Mouse (Mus musculus) liver, embryonic 13.5 days (tissue): ENCODE results near the gene Phf12. TPM values are rescaled to one million over a fixed set of nuclear protein-coding genes. Genes with fewer than 3 reads are reported as not detected.

Source experiments
- ATAC-seq: fragments of 200-750 bp; cut with Nextera tagmentation; 2 replicates; pipeline ENCODE4 v1.8.0; 2017; ENCODE audit warnings: low read depth, mild to moderate bottlenecking, moderate number of reproducible peaks, moderate library complexity
- DNase-seq: peaks from one replicate; pipeline ENCODE4 v3.0.0; 2022
- H3K27ac ChIP-seq: fragments of 300-500 bp; sonication (generic); 2 replicates; pipeline ENCODE4 v1.5.1; 2015; ENCODE audit warnings: moderate library complexity, mild to moderate bottlenecking, inconsistent platforms
- H3K27me3 ChIP-seq: fragments of 300-500 bp; sonication (generic); 2 replicates; pipeline ENCODE4 v1.6.1; 2015; ENCODE audit warnings: mild to moderate bottlenecking, inconsistent platforms
- H3K36me3 ChIP-seq: fragments of 300-500 bp; sonication (generic); 2 replicates; pipeline ENCODE4 v1.6.1; 2015; ENCODE audit warnings: mild to moderate bottlenecking, inconsistent platforms
- H3K4me1 ChIP-seq: fragments of 300-500 bp; sonication (generic); replicated peaks from 2 replicates; pipeline ENCODE4 v1.6.1; 2015; ENCODE audit warnings: inconsistent platforms
- H3K4me2 ChIP-seq: fragments of 300-500 bp; sonication (generic); 2 replicates; pipeline ENCODE4 v1.6.1; 2015; ENCODE audit warnings: inconsistent platforms, mild to moderate bottlenecking, moderate library complexity
- H3K4me3 ChIP-seq: fragments of 300-500 bp; sonication (generic); replicated peaks from 2 replicates; pipeline ENCODE4 v1.5.1; 2015; ENCODE audit warnings: mild to moderate bottlenecking, inconsistent platforms
- H3K9ac ChIP-seq: fragments of 300-500 bp; sonication (generic); 2 replicates; pipeline ENCODE4 v1.6.1; 2015; ENCODE audit warnings: mild to moderate bottlenecking, inconsistent platforms
- H3K9me3 ChIP-seq: fragments of 300-500 bp; sonication (generic); replicated peaks from 2 replicates; pipeline ENCODE4 v1.6.1; 2016; ENCODE audit warnings: inconsistent platforms
- WGBS: fragments of 180-500 bp; shearing (Covaris S2); methylation state at CpG from one replicate; pipeline ENCODE4 v1.1.7; 2015; ENCODE audit not compliant: insufficient replicate concordance; 5-methylcytosine and 5-hydroxymethylcytosine counted together
- polyA plus RNA-seq: library from polyadenylated mRNA; unstranded; fragments of >200 nt; fragmentation: Nextera tagmentation; extraction: Ambion mirVana; gene quantifications from 2 replicates; pipeline ENCODE4 v1.2.1, GENCODE M21; 2015

Gene Phf12
- polyA plus RNA-seq, 1 experiment from 2014 or later: 7.6 TPM

DNA sequence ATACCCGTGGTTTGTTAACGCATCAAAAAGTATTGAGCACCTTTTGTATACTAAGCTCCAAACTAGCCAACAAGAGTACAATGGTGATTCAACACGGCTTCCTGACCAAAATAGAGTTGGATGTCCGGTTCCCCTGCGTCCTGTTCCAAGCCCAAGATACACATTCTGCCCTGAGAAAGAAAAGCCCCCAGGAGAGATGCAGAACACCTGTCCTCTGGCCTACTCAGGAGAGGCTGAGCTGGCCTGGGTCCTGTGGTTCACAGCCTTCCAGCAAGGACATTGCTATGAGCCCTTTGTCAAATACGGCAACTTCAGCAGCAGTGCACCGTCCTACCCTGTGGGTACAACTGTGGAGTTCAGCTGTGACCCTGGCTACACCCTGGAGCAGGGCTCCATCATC, 9.0 kb upstream of the Phf12 start:
- no peak overlapping the region for H3K27ac ChIP-seq
- H3K27me3 ChIP-seq: peaks cover 81% of the 10 kb centered on the region
- no peak overlapping the region for H3K4me3 ChIP-seq
- ATAC-seq: no peak
- no peak overlapping the region for H3K4me2 ChIP-seq
- H3K9ac ChIP-seq: no peak overlapping the region
- no peak for DNase-seq
- no peaks in the 10 kb centered on the region for H3K4me1 ChIP-seq
- no peaks in the 10 kb centered on the region for H3K36me3 ChIP-seq
- 74% methylated on average over 7 of the region's 7 CpGs for WGBS
- H3K9me3 ChIP-seq: no peaks in the 10 kb centered on the region

DNA sequence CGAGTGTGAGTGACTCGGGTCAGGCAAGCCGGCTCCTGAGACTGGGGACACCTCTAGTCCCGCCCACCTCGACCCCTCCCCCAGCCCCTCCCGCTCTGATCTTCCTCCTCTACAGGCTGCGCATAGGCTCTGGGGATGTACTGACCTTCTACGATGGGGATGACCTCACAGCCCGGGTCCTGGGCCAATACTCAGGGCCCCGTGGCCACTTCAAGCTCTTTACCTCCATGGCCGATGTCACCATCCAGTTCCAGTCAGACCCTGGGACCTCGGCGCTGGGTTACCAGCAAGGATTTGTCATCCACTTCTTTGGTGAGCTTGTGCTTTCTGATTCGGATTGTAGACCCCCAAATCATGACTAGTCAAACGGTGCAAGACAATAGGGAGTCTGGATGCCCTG, 8.2 kb upstream of the Phf12 start:
- H3K4me3 ChIP-seq: no peak overlapping the region
- WGBS: 28% methylated on average over 15 of the region's 15 CpGs
- no peak overlapping the region for H3K9ac ChIP-seq
- ATAC-seq (no peak), DNase-seq (no peak)
- H3K36me3 ChIP-seq: no peaks in the 10 kb centered on the region
- H3K4me1 ChIP-seq: no peaks in the 10 kb centered on the region
- no peaks in the 10 kb centered on the region for H3K9me3 ChIP-seq
- peaks cover 86% of the 10 kb centered on the region for H3K27me3 ChIP-seq
- no peak overlapping the region for H3K27ac ChIP-seq
- no peak overlapping the region for H3K4me2 ChIP-seq

GRCm38 (mm10) chr11:77975873-77976272, 6.7 kb upstream of the Phf12 start:
- no peak overlapping the region for H3K9ac ChIP-seq
- H3K4me2 ChIP-seq: no peak overlapping the region
- peaks cover 9% of the 10 kb centered on the region for H3K4me1 ChIP-seq
- 21% methylated on average over 4 of the region's 4 CpGs for WGBS
- no peak overlapping the region for H3K27ac ChIP-seq
- no peaks in the 10 kb centered on the region for H3K36me3 ChIP-seq
- peaks cover 78% of the 10 kb centered on the region for H3K27me3 ChIP-seq
- ATAC-seq (no peak), DNase-seq (no peak)
- no peak overlapping the region for H3K4me3 ChIP-seq
- no peaks in the 10 kb centered on the region for H3K9me3 ChIP-seq

GRCm38 (mm10) chr11:77978161-77978560, 4.4 kb upstream of the Phf12 start:
- H3K27me3 ChIP-seq: peaks cover 58% of the 10 kb centered on the region
- H3K36me3 ChIP-seq: no peaks in the 10 kb centered on the region
- H3K4me3 ChIP-seq: no peak overlapping the region
- no peak overlapping the region for H3K27ac ChIP-seq
- no peak overlapping the region for H3K9ac ChIP-seq
- ATAC-seq: no peak
- H3K4me2 ChIP-seq: no peak overlapping the region
- 58% methylated on average over 6 of the region's 6 CpGs for WGBS
- no peaks in the 10 kb centered on the region for H3K9me3 ChIP-seq
- DNase-seq: no peak
- peaks cover 15% of the 10 kb centered on the region for H3K4me1 ChIP-seq

DNA sequence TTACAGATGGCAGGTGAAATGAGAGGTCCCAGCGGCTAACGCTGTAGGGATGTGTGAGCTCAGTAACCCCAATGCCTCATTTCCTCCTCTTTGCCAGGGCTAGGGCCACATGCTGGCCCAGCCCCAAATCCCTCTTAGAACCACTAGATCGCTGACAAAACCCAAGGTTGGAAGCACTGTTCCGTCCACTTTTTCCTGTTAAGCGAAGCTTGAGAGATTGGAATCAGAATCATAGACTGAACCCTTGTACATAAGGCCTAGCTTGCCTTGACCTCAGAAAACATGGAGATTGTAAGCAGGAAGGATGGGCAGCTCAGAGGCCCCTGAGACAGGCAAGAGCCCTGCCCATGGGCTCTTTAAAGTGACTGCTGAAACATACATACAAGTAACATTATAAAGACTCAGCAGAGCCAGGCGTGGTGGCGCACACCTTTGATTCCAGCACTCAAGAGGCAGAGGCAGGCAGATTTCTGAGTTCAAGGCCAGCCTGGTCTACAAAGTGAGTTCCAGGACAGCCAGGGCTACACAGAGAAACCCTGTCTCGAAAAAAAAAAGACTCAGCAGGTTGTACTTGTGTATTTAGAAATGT, 3.2 kb upstream of the Phf12 start:
- WGBS: 68% methylated on average over 8 of the region's 8 CpGs
- peaks cover 15% of the 10 kb centered on the region for H3K4me1 ChIP-seq
- peaks cover 48% of the 10 kb centered on the region for H3K27me3 ChIP-seq
- H3K27ac ChIP-seq: no peak overlapping the region
- no peaks in the 10 kb centered on the region for H3K9me3 ChIP-seq
- ATAC-seq: no peak
- H3K4me2 ChIP-seq: no peak overlapping the region
- H3K4me3 ChIP-seq: no peak overlapping the region
- H3K36me3 ChIP-seq: no peaks in the 10 kb centered on the region
- no peak for DNase-seq
- no peak overlapping the region for H3K9ac ChIP-seq

- WGBS: 26% methylated on average over 11 of the region's 11 CpGs
- peak; percentile 45 for DNase-seq
- H3K27ac ChIP-seq: no peak overlapping the region
- H3K9me3 ChIP-seq: no peaks in the 10 kb centered on the region
- peaks cover 25% of the 10 kb centered on the region for H3K4me1 ChIP-seq
- no peak for ATAC-seq
- H3K36me3 ChIP-seq: no peaks in the 10 kb centered on the region
- peak overlapping the region; percentile 79 for H3K4me2 ChIP-seq
- H3K9ac ChIP-seq: 0 out of 2 replicates have a peak overlapping the region, but pooled peaks have one; percentile 14
- peaks cover 36% of the 10 kb centered on the region for H3K27me3 ChIP-seq
- peak overlapping the region; percentile 65; the same call in 1 of the 2 replicates for H3K4me3 ChIP-seq
Observed at GRCm38 (mm10) chr11:77980281-77981204, 2.0 kb upstream of the Phf12 start.

DNA sequence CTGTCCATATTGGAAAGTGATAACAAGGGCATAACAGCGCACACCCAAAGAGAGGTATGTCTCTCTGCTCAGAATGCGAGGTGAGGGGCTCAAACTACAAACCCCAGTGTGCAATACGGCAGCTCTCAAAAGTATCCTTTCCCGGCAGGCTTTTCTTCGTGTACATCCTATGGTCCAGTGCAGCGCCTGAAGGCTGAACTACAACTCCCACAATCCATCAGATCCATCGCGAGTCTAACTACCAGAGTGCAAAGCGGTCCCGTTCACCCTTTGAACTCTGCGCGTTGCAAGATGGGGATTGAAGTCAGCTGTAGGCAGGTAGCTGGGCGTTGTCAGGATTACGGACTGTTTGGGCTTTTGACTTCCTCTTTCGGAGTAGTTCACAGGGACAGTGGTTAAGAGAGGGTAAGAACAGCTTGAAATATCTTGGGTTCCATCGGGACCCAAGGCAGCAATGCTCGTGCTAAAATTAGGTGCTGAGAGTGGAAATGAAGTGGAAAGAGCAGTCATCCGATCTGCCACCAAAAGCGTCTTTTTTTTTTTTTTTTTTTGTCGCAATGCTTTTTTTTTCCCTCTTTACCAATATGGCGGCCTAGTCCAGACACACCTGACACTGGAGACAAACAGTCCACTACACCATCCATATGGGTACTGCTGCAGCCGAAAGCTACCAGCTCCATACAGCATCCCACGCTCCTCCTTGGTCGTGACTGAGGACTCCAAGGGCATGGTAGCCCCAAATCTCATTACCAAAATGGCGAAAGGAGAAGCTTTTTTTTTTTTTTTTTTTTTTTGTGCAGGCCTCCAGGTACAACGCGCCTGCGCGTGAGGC, 729 bp upstream of the Phf12 start:
- Histone ChIP-seq H3K27ac (peak overlapping the region; percentile 96), H3K4me3 (peak overlapping the region; percentile 65), H3K27me3 (peaks cover 23% of the 10 kb centered on the region), H3K9ac (peak overlapping the region; percentile 74), H3K4me2 (peak overlapping the region; percentile 79), H3K36me3 (peaks cover 10% of the 10 kb centered on the region), H3K4me1 (peaks cover 36% of the 10 kb centered on the region), H3K9me3 (no peaks in the 10 kb centered on the region)
- DNase-seq (peak; percentile 94), ATAC-seq (peak; percentile 84)
- WGBS: under 1% methylated on average over 29 of the region's 29 CpGs

DNA sequence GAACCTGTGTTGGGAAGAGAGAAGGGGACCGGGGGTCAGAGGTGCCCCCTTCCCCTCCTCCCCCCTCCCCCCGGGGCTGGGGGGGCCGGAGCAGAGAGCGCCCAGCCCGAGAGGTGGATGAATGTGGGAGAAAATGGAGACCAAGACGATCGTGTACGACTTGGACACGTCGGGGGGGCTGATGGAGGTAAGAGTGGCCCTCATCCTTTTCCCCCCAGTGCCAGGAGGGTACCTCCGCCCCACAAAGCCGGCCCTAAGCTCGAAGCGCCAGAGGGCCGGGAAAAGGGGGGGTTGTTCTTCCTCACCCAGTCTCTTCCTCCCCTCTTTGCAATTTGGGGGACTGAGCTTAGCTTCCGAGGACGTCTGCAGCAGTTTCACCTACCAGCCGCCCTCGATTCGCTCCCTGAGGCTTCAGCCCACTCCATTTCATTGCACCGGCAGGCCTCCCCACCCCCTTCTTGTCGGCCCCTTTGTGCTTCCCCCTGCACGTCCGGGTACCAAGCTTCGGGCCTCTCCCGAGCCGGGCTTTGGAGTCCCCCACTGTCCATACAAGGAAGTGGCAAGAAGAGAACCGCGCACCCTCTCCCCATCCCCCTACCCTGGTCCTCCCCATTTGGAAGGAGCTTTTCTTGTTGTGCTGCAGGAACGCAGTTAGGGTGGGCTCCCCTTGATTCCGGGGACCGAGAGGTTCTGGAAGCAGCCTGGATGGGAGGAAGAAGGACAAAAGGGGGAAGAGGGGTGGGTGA, 810 bp downstream of the Phf12 start:
- ATAC-seq: no peak
- peaks cover 44% of the 10 kb centered on the region for H3K4me1 ChIP-seq
- H3K27ac ChIP-seq: peak overlapping the region; percentile 93
- DNase-seq: peak; percentile 47
- under 1% methylated on average over 26 of the region's 32 CpGs for WGBS
- peak overlapping the region; percentile 100 for H3K4me3 ChIP-seq
- H3K27me3 ChIP-seq: peaks cover 7% of the 10 kb centered on the region
- no peaks in the 10 kb centered on the region for H3K9me3 ChIP-seq
- peak overlapping the region; percentile 100 for H3K9ac ChIP-seq
- peak overlapping the region; percentile 90 for H3K4me2 ChIP-seq
- H3K36me3 ChIP-seq: peaks cover 23% of the 10 kb centered on the region

GRCm38 (mm10) chr11:77983937-77984835, 1.6 kb downstream of the Phf12 start:
- DNase-seq (peak; percentile 61), ATAC-seq (0 out of 2 replicates have a peak, but pooled peaks have one; percentile 7)
- peaks cover 47% of the 10 kb centered on the region for H3K4me1 ChIP-seq
- peak overlapping the region; percentile 100 for H3K9ac ChIP-seq
- H3K4me3 ChIP-seq: peak overlapping the region; percentile 100
- no peaks in the 10 kb centered on the region for H3K9me3 ChIP-seq
- no peaks in the 10 kb centered on the region for H3K27me3 ChIP-seq
- peak overlapping the region; percentile 90 for H3K4me2 ChIP-seq
- peak overlapping the region; percentile 93 for H3K27ac ChIP-seq
- WGBS: under 1% methylated on average over 59 of the region's 63 CpGs
- H3K36me3 ChIP-seq: peaks cover 31% of the 10 kb centered on the region

DNA sequence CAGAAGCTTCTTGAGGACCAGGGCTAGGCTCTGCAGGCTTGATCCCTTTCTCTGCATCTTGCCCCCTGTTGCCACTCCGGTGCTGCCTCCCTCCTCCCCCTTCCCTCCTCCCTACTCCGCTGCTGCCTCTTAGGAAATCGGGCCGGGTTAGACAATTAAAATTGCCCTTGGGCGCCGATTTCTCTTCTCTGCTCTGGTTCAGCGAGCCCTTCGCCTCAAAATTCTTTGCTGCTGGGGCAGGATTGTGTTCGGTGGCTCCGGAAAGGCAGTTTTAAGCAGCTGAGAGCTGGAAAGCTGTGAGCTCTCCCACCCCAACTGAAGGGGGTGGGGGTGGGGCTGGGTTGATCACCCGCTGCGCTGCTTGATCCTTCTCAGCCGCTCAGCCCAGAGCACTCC, 2.3 kb downstream of the Phf12 start:
- ATAC-seq (no peak), DNase-seq (peak; percentile 17)
- Histone ChIP-seq H3K4me3 (peak overlapping the region; percentile 100), H3K4me2 (peak overlapping the region; percentile 90), H3K27me3 (no peaks in the 10 kb centered on the region), H3K27ac (peak overlapping the region; percentile 93), H3K9me3 (no peaks in the 10 kb centered on the region), H3K4me1 (peaks cover 50% of the 10 kb centered on the region), H3K36me3 (peaks cover 36% of the 10 kb centered on the region), H3K9ac (peak overlapping the region; percentile 100)
- 2% methylated on average over 13 of the region's 13 CpGs for WGBS
